Mouse (Mus musculus) 3T3-L1 (cell line): ENCODE measurements around the gene Cd247.

Source experiments
- DNase-seq: peaks from one replicate; pipeline ENCODE4 v3.0.0-alpha.2; 2015; ENCODE audit warnings: low read depth, low spot score

Gene Cd247

DNA sequence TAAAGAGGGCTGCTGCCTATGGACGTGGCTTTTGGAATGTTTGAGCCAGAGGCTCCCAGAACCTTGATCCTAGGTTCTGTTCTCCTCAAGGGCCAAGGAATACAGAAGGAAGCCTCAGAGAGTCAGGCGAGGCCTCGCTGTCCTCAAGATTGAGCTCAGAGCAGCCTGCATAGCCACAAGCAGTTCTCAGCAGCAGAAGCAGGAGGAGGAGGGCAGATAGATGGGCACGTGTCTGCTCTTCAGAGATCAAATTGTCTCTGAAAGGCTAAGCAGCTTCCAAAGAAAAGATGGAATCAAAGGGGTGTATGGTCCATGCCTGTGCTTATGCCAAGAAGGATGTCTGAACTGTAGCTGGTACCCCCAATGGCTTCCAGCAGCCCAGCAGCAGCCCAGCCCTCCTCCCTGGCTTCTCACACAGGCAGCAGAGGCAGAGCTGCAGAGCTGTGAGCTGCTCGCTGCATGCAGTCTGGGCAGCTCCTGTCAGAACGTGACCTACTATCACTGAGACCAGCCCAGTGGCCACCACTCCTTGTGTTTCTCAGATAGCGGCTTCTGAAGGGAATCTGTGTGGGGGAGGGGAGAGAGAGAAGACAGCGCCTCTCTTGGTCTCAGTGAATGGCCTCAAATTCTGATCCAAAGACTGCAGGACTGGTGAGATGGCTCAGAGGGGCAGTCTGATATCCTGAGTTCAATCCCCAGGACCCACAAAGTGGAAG lies 29.8 kb downstream of the Cd247 start:
- no peak for DNase-seq

DNA sequence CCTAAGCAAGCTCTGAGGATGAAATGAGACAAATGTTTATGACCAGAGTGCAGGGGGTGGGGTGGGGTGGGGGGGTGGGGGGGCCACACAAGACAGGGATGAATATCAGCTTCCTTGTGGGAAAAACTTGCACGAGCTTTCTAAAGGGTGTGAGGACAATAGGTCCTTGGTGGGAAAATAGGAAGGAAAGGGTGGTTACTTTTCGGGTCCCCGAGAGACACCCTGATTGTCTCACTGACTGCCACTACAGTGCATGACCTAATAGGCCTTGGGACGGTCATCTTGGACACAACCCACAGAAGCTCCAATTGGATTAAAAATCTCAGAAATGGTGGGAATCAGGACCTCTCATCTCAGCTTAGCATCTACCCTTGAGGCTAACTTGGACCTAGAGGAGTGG lies 30.7 kb downstream of the Cd247 start:
- no peak for DNase-seq

DNA sequence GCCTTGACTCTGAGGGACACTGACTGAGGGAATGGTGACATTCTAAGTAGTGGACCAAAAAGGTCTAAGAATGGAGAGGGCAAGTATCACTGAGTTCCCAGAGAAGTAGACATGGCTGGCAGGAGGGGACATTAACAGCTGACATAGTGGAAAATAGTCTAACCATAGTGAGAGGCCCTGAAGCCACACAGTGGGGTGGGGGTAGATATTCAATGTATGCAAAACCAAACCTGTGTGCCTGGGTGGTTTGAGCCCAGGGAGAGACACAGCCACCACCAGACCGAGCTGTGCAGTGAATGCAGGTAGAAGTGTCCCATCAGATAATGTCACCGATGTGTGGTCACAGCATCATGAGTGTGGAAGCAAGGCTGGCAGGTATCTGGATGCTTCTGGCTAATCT lies 33.5 kb downstream of the Cd247 start:
- no peak for DNase-seq

DNA sequence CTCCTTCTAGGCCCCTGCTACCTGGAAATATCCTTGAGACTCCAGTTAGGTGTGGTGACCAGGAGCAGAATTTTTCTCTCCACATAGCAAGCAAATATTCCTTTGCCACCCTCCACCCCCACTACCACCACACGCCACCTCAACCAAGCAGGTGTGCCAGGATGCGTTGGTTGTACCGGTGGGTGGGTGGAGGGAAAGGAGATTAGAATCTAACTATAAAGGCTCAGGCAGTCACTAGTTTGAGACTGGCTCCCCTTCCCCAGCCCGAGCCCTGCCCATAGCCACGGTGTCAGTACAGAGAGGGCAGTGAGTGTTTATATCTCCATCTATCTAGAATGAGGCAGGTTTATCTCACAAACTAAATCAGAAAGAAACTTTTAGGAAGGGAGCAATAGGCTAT lies 39.7 kb downstream of the Cd247 start:
- DNase-seq, result no peak

DNA sequence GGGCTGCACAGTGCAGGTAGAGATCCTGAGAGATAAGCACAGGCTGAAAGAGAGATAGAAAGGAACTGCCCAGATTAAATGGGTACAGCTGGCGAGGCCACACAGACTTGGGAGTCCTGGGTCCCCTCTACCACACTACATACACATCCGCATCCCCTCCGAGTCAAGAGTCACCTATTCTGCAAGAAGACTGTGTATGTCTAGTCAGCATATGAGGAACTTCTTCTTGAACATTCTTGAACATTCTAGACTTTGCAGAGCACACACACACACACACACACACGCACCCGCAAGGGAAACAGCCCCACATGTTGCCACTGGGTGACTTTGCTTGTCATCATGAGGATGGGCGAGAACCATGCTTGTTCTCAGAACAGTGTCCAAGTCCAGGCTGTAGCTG lies 40.1 kb downstream of the Cd247 start:
- no peak for DNase-seq

DNA sequence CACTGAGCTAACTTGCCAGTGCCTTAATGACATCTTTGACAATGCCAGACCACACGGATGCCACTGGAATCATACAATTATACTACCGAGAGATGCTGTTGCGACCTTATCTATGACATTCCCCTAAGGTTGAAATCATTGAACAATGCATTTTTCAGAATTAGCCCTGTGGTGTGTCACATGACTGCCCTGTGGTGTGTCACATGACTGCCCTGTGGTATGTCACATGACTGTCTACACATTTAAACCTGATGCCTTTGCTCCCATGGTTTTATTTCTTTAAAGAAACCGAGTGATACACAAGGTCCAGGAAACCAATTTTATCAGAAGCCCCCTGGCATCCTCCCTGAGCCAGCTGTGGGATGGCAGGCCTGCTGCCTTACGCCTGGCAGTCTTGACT lies 41.4 kb downstream of the Cd247 start:
- DNase-seq, result no peak

DNA sequence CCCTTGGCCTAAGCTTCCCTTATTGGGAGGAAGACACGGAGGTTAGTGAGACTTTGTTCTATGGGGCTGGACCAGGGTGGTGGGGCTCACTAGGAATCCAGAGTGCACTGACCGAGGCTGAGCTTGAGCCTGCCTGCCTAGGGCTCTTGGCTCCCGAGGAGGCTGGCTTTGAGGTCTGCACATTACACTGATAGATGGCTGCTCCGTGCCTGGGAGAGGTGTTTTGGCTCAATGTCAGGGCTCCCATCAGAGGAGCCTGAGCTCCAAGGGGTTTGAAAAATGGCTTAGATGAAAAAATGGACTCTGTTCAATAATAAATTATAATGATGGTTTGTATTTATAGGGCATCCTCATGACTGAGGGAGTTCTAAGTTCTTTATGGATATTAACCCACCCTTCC lies 44.8 kb downstream of the Cd247 start:
- no peak for DNase-seq

DNA sequence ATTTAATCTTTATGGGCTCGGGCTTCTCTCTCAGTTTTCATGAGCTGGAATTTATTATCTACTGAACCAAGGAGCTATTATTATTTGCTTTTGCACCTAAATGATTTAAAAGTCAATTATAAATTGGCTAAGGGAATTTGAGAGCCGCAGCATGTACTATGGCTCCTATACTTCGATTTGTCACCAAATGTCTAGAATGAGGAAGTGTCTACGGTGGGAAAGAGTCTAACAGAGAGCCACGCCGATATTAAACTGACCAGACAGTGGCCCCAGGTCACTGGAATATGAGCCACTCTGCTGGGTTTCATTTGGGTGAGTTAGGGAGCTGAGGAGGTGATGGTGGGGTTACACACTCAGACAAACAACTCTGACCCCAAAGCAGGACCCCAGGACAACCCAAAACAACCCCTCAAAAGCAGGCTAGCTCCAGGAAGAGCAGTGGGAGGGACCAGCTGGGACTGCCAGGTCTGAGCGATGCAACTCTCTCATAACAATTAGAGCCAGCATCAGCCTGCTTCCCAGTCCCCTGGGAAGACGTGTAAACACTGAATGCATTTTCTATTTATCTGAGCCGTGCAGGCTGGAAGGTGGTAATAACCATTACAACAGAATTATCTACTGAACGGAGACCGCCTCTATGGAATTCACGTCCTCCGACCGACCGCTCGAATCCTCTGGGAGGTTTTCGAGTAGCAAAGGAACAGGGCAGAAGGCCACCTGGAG lies 45.6 kb downstream of the Cd247 start:
- DNase-seq, result no peak

DNA sequence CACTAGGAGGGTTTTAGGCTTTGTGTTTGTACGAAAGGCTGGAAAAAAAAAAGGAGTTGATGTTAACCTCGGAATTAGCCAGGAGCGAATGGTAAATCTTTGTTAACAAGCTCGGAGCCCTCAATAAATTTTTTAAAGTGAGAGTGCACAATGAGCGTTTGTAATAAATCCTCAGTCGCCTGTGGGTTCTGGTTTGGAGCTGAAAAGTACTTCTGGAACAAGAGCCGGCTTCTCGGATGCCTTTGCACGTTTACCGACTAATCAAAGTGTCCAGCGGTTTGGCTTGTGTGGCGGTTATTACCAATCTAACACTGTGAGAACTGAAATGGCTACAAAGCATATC lies 46.1 kb downstream of the Cd247 start:
- DNase-seq, result no peak

DNA sequence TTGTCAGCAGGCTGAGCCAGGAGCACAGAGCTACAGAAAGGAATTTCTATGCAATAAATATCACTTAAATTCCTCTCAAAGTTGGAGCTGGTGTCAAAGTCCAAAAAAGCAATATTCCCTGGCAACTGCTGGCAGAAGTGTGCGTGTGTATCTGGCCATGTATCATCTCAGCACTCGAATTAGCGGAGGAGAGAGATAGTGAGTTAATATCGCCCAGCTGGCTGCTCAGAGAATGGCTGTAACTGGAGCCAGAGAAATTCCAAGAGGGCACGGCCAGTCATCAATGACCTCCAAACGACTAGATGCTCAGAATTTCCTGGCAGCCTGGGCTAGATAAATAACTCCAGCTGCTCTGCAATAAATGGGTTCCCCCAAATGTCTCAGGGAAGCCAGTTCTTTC lies 48.0 kb downstream of the Cd247 start:
- peak; percentile 39 for DNase-seq

GRCm38 (mm10) chr1:165837546-165837945 lies 49.1 kb downstream of the Cd247 start:
- no peak for DNase-seq

DNA sequence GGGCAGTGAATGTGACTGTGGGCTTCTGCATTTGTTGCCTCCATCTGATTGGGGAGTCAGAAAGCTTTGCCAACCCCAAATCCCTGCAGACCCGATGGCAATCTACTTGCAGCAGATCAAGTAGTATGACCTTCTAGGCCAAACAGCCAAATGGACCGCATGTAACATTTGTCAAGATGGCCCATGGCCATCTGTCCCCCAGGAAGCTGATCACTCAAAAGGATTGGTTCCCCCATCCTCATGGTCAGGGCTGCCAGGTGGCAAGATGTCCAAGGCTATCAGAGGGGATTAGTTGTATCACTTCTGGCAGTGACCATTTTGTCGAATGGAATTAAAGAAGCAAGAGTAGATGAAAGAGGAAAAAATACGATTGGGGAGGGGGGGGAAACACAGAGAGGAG lies 50.7 kb downstream of the Cd247 start:
- no peak for DNase-seq

GRCm38 (mm10) chr1:165840548-165841230 lies 52.2 kb downstream of the Cd247 start:
- DNase-seq, result no peak

DNA sequence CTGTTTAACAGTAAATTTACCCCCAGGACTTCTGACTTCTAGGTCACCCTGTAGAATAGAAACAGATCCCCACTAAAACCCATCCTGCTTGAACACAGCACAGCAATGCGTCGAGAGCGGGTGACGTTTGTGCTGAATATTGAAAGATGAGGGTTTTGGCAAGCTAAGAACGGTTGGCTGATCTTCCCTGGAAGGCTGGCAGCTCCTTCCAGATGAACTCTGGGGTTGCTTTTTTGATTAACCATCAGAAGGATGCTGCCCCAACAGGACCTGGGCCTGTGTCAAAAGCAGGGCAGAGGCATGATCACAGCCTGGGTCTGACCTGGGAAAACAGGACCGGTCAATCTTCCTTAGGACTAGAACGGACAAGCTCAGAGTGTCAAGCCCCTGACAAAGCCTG lies 53.7 kb downstream of the Cd247 start:
- DNase-seq, result no peak

GRCm38 (mm10) chr1:165843586-165843985 lies 55.1 kb downstream of the Cd247 start:
- DNase-seq, result no peak

GRCm38 (mm10) chr1:165844466-165844951 lies 56.0 kb downstream of the Cd247 start:
- no peak for DNase-seq

DNA sequence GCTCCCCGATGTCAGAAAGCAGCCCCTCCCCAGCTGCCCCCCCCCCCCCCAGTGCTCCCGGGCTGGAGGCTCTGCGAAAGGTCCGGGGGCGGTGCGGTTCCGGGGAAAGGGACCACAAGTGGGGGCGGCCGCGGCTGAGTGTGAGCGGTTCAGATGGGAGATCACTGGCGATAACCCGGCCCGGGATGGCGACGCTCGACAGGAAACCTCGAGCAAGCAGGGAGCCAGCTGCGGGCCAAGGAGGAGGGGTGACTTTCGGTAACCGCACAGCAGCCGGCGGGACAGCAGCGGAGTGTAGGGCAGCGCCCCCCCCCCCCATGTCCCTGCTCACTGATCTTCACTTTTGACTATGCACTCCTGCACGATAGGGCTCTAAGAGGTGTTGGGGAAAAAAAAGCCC lies 56.5 kb downstream of the Cd247 start:
- no peak for DNase-seq

GRCm38 (mm10) chr1:165845366-165845765 lies 56.9 kb downstream of the Cd247 start:
- no peak for DNase-seq

- no peak for DNase-seq
Measured at GRCm38 (mm10) chr1:165848417-165848816, 59.9 kb downstream of the Cd247 start.

DNA sequence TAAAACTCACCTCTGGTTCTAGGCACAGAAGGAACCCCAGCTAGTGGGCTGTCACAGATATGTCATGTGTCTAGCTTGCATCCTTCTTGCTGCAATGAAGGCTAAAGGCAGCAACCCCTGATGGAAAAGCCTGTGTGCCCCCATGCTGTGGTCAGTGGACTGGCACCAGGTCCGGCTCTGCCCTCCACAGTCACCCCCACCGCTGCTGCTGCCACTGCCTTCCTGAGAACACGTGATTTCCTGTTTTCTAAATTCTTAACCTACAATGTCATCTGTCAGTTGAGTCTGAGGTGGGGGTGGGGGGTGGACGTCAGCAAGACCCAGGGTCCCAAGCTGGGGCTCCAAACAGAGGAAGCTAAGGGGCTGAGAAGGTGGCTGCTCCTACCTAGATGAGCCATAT lies 60.4 kb downstream of the Cd247 start:
- DNase-seq, result no peak

DNA sequence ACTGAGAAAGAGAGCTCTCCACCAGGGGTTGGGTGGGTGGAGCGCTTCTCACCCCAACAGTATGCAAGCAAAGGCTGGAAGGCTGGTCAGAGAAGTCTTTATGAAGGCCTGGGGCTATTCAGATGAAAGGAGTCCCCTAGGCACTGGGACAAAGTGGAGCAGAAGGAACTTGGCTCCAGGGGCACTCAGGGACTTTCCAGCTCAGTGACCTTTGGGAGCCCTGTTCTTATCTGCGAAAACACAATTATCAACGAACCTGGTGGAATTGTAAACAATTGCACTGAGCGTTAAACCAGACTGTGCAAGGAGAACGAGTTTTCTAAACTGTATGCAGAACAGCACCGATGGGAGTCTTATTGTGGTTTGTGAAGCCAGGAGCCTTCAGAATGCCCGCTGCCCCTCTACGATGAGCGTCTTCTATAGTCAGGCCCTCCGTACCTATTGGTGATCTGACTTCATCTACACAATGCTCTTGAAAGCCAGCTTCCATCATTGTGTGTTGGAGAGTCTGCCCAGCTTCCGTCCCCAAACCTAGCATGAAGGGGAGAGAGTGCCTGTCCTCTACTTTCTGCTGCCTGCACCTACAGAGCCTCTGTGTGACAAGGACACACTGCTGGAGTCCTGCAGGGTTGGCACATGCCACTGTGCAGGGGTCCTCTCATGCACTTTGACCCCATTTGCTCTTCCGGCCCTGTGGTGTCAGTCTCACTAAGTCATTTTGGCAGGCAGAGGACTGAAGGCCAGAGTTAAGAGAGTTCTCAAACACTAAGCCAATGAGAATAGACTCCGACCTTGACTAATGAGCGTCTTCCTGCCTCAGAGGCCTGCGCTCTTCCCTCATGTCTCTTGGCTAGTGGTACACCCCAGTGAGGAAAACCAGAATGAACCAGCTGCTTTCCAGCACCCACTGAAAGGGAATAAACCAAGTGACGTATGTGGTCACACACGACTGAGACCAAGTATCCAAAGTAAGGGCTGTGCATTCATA lies 61.3 kb downstream of the Cd247 start:
- DNase-seq, result no peak

GRCm38 (mm10) chr1:165852131-165852530 lies 63.6 kb downstream of the Cd247 start:
- DNase-seq, result no peak
